Mouse (Mus musculus) effector memory CD4-positive, alpha-beta T cell, adult 5 months (primary cell): ENCODE measurements around the gene Atg9b. TPM values are rescaled to one million over a fixed set of nuclear protein-coding genes. Genes with fewer than 3 reads are reported as not detected.

Source experiments
- polyA plus RNA-seq: library from polyadenylated mRNA; unstranded; fragments of 100-300 nt; shearing (Covaris generic); gene quantifications from one replicate; pipeline ENCODE4 v1.2.1, GENCODE M21; 2017

The Atg9b gene
- 0.21 TPM for polyA plus RNA-seq

GRCm38 (mm10) chr5:24391864-24392263 lies at the start of gene Atg9b:
Gene Atg9b (minus strand): TSS chr5:24392143.

DNA sequence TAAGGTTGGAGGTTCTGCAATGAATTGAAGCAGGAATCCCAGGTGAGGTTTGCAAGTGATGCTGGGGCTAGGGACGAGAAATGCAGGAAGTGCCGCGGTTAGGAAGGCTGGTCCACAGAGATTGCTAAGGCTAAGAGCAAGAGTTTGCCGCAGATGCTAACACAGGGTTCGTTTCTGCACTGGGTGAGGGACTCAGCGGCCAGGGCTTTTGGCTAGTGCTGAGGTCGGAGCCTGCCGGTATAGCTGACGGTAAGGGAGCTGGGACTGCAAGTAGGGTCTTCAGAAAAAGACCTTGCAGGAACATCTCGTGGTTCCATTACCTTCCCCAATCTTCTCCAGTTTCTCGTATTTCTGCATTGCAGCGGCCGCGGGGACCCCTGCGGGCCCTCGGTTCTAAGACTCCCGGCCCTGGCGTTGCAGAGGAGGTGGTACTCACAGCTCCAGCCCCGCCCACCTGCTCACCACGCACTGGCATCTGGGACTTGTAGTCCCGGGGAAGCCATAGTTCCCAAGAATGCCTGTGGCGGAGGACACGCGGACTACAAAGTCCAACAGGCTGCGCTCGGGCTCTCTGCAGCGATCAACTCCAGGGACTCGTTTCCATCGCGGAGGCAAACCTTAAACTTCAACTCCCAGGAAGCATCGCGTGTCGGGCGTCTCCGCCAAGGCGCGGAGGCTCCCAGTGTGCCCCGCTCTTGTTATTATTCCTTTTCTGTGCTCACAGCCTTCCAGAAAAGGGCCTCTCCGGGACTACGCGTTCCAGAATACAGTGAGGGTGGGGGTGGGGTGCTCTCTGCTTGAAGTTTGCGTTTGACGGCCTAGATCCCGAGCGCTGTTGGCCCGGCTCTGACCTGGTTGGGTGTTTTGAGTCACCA lies 31.4 kb upstream of the Atg9b start, which contains the start of the genes Cdk5 and Slc4a2:
TSS of gene Cdk5 (minus strand) at position 402 of the 875 bp plus-strand sequence.
TSS of gene Slc4a2 (plus strand) at position 709 of the 875 bp plus-strand sequence.

DNA sequence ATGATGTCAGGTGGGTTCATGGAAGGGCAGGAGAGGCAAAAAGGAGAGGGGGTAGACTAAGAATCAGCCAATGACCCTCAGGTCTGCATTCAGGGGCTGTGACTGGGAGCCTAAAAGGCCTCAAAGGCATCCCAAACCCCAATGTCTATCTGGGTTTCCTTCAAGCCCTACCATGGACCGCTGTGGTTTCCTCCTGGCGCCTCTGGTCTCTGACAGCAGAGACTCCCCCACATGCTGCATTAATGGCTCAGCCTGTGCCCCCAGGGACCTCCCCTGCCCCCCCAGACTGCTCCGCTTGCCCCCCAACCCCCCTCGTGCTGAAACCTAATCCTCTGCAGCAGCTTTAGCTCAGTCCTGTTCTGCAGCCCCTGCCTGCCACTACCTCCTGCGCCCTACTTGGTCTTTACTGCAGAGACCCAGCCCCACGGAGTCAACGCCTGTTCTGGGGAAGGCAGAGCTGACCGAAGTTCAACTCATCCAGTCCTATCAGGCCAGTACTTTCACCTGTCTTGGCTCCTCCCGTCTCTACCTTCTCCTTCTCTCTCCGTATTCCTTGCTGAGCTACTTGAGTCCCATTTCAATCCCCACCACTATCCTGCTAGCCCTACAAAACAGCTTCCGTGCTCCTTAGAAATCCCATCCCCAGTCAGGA lies 21.2 kb upstream of the Atg9b start, which contains the start of gene Asic3:
TSS of gene Asic3 (plus strand) at position 351 of the 652 bp plus-strand sequence.

DNA sequence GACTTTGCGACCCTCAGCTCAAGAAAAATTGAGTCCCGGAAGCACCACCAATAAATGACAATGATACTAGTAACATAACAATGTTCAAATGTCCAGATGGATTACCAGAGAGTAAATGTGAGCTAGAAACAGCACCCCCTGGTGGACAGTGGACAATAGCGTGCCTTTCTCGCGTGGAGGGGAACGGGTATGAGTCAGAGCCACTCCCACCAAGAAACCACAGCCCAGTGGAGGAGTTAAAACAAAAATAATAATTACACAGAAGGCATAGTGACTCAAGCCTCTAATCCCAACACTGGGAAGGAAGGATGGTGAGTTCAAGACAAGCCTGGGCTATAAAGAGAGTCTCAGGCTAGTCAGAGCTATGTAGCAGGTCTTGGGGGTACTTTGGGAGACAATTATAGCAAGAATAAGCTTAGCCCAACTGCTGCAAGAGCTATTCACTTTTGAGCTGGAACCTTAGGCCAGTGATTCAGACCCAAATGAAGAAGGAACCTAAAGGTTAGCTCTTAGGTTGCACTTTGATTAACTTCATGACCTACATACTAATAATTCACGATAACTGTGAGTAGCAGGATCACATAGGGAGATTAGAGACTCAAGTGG lies 1.6 kb upstream of the Atg9b start, which contains the start of gene Abcb8:
TSS of gene Abcb8 (plus strand) at position 272 of the 606 bp plus-strand sequence.

DNA sequence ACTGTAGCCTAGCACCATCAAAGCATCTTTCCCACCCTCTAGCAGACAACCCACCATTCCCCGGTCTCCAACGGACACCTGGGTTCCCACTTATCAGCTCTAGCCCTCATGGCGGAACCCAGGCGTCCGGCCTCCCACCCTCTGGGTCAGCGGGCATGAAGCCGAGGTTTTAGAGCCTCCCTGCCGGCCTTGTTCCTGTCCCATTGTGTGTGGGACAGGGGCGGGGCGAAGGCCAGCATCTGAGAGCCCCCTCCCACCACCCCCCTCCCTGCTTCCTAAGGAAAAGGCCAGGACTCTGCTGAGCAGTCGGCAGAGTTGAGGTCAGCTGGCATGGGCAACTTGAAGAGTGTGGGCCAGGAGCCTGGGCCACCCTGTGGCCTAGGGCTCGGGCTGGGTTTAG lies 27.4 kb downstream of the Atg9b start, which contains the start of gene Nos3:
TSS of gene Nos3 (plus strand) at position 303 of the 400 bp plus-strand sequence.

DNA sequence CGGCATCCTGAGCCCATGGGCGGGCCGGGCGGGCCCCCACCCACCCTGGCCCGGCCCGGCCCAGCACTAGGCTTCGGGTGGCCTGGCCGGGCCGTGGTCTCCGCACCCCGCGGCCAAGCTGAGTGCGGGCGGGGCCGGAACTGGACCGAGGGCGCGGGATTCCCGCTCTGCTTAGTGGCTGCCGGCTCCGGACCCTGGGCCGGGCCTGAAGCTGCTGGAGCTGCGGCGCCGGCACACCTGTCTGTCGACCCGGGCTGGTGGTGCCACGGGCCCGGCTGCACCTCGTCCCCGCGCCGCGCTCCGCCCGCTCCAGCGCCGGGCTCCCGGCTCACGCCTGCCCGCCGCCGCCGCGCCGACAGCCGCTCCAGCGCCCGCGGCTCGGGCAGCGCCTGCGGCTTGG lies 40.7 kb downstream of the Atg9b start, which contains the start of gene Kcnh2:
TSS of gene Kcnh2 (minus strand) at position 327 of the 400 bp plus-strand sequence.

Other genes with a start within 250 kb of the Atg9b start
- gene Nupl2, start 227.2 kb downstream of the Atg9b start, polyA plus RNA-seq: 5.1 TPM
- gene Kcnh2, start 40.5 kb downstream of the Atg9b start, polyA plus RNA-seq: 1.1 TPM
- not detected for gene Nos3, start 27.3 kb downstream of the Atg9b start, polyA plus RNA-seq
- 12.3 TPM for gene Abcb8, start 1.5 kb upstream of the Atg9b start, polyA plus RNA-seq
- gene Asic3, start 21.2 kb upstream of the Atg9b start, polyA plus RNA-seq: not detected
- 63.6 TPM for gene Cdk5, start 31.4 kb upstream of the Atg9b start, polyA plus RNA-seq
- 25.1 TPM for gene Slc4a2, start 31.7 kb upstream of the Atg9b start, polyA plus RNA-seq
- gene Fastk, start 53.1 kb upstream of the Atg9b start, polyA plus RNA-seq: 95.0 TPM
- 46.2 TPM for gene Tmub1, start 55.7 kb upstream of the Atg9b start, polyA plus RNA-seq
- gene Agap3, start 60.0 kb upstream of the Atg9b start, polyA plus RNA-seq: 83.2 TPM
- not detected for gene Gbx1, start 135.1 kb upstream of the Atg9b start, polyA plus RNA-seq
- gene Asb10, start 148.8 kb upstream of the Atg9b start, polyA plus RNA-seq: not detected
- not detected for gene 4931409K22Rik, start 164.7 kb upstream of the Atg9b start, polyA plus RNA-seq
- gene Abcf2, start 185.3 kb upstream of the Atg9b start, polyA plus RNA-seq: 68.3 TPM
- gene Chpf2, start 194.6 kb upstream of the Atg9b start, polyA plus RNA-seq: 28.0 TPM
- 0.70 TPM for gene Smarcd3, start 232.3 kb upstream of the Atg9b start, polyA plus RNA-seq